18 mouse cellular contexts compared by ENCODE assay signal in the genomic region with DNA sequence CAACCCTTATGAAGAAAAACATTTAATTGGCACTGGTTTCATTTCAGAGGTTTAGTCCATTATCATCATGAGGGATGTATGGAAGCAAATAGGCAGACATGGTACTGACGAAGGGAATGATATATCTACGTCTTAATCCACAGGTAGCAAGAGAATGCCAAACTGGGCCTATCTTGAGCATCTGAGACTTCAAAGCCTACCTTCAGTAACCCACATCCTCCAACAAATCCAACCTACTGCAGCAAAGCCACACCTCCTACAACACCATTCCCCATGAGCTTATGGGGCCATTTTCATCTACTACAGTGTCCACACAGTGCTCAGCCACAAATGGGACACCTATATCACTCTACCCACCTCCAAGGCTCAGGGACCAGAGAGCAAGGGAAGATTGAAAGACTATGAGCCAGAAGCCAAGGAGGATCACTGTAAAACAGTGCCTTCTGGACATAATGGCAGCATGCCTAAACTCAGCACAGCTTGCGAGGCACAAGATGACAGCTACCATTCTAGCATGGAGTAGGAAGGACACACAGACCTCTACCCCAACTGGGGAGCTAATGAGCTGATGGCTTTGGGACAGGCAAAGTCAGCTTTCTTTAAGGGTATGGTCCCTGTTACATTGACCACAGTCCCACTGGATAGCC.
A peak's percentile ranks its signal among the peaks of the same experiment; 100 is the strongest.
DNase-seq lines count a peak whose midpoint lies in the region; ATAC-seq lines count a peak whose summit lies in the region.
"Had no signal": no experiment of that assay in that cellular context is flagged by ENCODE, and none has a peak within 500 bp of the region (broad histone marks: within the 10 kb centered on the region; RNA-seq: fewer than 3 reads in every experiment).

No protein-coding gene starts in this region.

- no peaks in the 10 kb centered on the region for H3K27me3 ChIP-seq in kidney, embryonic 15.5 days
- H3K27me3 ChIP-seq in kidney, embryonic 14.5 days (ENCODE audit: control insufficient read depth, insufficient read depth, low read length) = no peaks in the 10 kb centered on the region
- H3K27me3 ChIP-seq: CH12.LX; intestine, embryonic 15.5 days; limb, embryonic 15.5 days had no signal

- no peak overlapping the region for H3K27ac ChIP-seq in kidney, embryonic 15.5 days
- H3K27ac ChIP-seq in kidney, embryonic 14.5 days (ENCODE audit: low read depth, low read length) = no peak overlapping the region
- H3K27ac ChIP-seq: intestine, embryonic 15.5 days; kidney, postnatal 0 days; limb, embryonic 15.5 days; midbrain, embryonic 10.5 days had no signal

- peak; percentile 85 for DNase-seq in brain, adult 2 months (ENCODE audit: low read depth, low spot score)
- DNase-seq in cerebellum, adult 9-10 months = peak; percentile 74
- peak; percentile 43 for DNase-seq in naive thymus-derived CD4-positive, alpha-beta T cell, adult 2 months (ENCODE audit: low read depth)
- no peak for DNase-seq in kidney, postnatal 36 days
- DNase-seq: adrenal gland, postnatal 14 days; heart, postnatal 4 days; layer of hippocampus, adult 9-11 months; lung, adult 18-20 months; right cerebral cortex, postnatal 14 days; thymus, postnatal 25 days had no signal

- H3K4me2 ChIP-seq in kidney, embryonic 15.5 days = no peak overlapping the region
- H3K4me2 ChIP-seq in kidney, embryonic 14.5 days (replicated peaks; ENCODE audit: low read depth, low read length) = no peak overlapping the region
- H3K4me2 ChIP-seq: intestine, embryonic 15.5 days; limb, embryonic 15.5 days had no signal

- H3K4me3 ChIP-seq in kidney, embryonic 15.5 days (replicated peaks) = no peak overlapping the region
- no peak overlapping the region for H3K4me3 ChIP-seq in kidney, embryonic 14.5 days (ENCODE audit: low read length)
- H3K4me3 ChIP-seq: intestine, embryonic 15.5 days; limb, embryonic 15.5 days; midbrain, embryonic 10.5 days had no signal

- WGBS in kidney, embryonic 15.5 days = 93% methylated on average over 3 of the region's 3 CpGs
- 97% methylated on average over 3 of the region's 3 CpGs for WGBS in kidney, embryonic 14.5 days

- ATAC-seq in kidney, embryonic 15.5 days (replicated peaks; ENCODE audit: low FRiP score) = 0 out of 2 replicates have a peak, but pooled peaks have one; percentile 6
- ATAC-seq in kidney, embryonic 14.5 days (ENCODE audit: low FRiP score, low TSS enrichment) = no peak
- no peak for ATAC-seq in megakaryocyte progenitor cell, adult 5-6 weeks (replicated peaks; ENCODE audit: poor library complexity)
- ATAC-seq: intestine, embryonic 15.5 days had no signal

- H3K9ac ChIP-seq in kidney, embryonic 15.5 days = no peak overlapping the region
- H3K9ac ChIP-seq in kidney, embryonic 14.5 days (ENCODE audit: low read depth, low read length) = no peak overlapping the region
- H3K9ac ChIP-seq: intestine, embryonic 15.5 days; limb, embryonic 15.5 days had no signal

- H3K4me1 ChIP-seq in kidney, embryonic 15.5 days = no peaks in the 10 kb centered on the region
- H3K4me1 ChIP-seq in kidney, embryonic 14.5 days (ENCODE audit: control insufficient read depth, insufficient read depth, low read length) = peaks cover 8% of the 10 kb centered on the region; the same call in 1 of the 2 replicates
- H3K4me1 ChIP-seq: intestine, embryonic 15.5 days; limb, embryonic 15.5 days had no signal

- H3K9me3 ChIP-seq in kidney, embryonic 15.5 days (replicated peaks) = no peaks in the 10 kb centered on the region
- no peaks in the 10 kb centered on the region for H3K9me3 ChIP-seq in kidney, embryonic 14.5 days (ENCODE audit: control insufficient read depth, low read length)
- H3K9me3 ChIP-seq: intestine, embryonic 15.5 days; limb, embryonic 15.5 days; midbrain, embryonic 10.5 days had no signal

- H3K36me3 ChIP-seq in kidney, embryonic 15.5 days = no peaks in the 10 kb centered on the region
- no peaks in the 10 kb centered on the region for H3K36me3 ChIP-seq in kidney, embryonic 14.5 days (ENCODE audit: control insufficient read depth, insufficient read depth, low read length)
- H3K36me3 ChIP-seq: intestine, embryonic 15.5 days; limb, embryonic 15.5 days; midbrain, embryonic 10.5 days had no signal

Comparison
In these comparisons a context has a peak if more than half of its experiments do, and no peak if none do; other contexts are left out.
1. DNase-seq: peak in brain, adult 2 months (single experiment), cerebellum, adult 9-10 months (single experiment) and naive thymus-derived CD4-positive, alpha-beta T cell, adult 2 months (single experiment); none in kidney, postnatal 36 days (0 of 2).